Mouse (Mus musculus): ENCODE results near the gene Smco2. TPM values are rescaled to one million over a fixed set of nuclear protein-coding genes. Genes with fewer than 3 reads are reported as not detected.
"Not testable (repeated sequence)": the region's sequence is repeated elsewhere in the genome, so short reads cannot be mapped to it uniquely, and the experiment has no call there.

Smco2 gene
- polyA plus RNA-seq, 1 experiment from 2014 or later, result not detected

GRCm38 (mm10) chr6:146847402-146847801 is 2.5 kb upstream of the Smco2 start:
- Histone ChIP-seq H3K27ac (ENCODE audit: low read depth, low read length) (no peak overlapping the region), H3K36me3 (ENCODE audit: control insufficient read depth, insufficient read depth, low read length) (no peaks in the 10 kb centered on the region), H3K9me3 (ENCODE audit: control insufficient read depth, low read length) (no peaks in the 10 kb centered on the region), H3K4me3 (ENCODE audit: low read length) (no peak overlapping the region), H3K4me1 (ENCODE audit: control insufficient read depth, insufficient read depth, low read length) (no peaks in the 10 kb centered on the region), H3K4me2 (replicated peaks; ENCODE audit: low read depth, low read length) (no peak overlapping the region), H3K9ac (ENCODE audit: low read depth, low read length) (no peak overlapping the region), H3K27me3 (ENCODE audit: control insufficient read depth, insufficient read depth, low read length) (no peaks in the 10 kb centered on the region)
- ATAC-seq (ENCODE audit: low FRiP score, low TSS enrichment), result no peak
- 84% methylated on average over 3 of the region's 3 CpGs for WGBS

- WGBS, result 86% methylated on average over 3 of the region's 3 CpGs
- no peaks in the 10 kb centered on the region for H3K9me3 ChIP-seq (ENCODE audit: control insufficient read depth, low read length)
- no peak overlapping the region for H3K27ac ChIP-seq (ENCODE audit: low read depth, low read length)
- no peak overlapping the region for H3K4me2 ChIP-seq (replicated peaks; ENCODE audit: low read depth, low read length)
- no peaks in the 10 kb centered on the region for H3K36me3 ChIP-seq (ENCODE audit: control insufficient read depth, insufficient read depth, low read length)
- no peak for ATAC-seq (ENCODE audit: low FRiP score, low TSS enrichment)
- no peaks in the 10 kb centered on the region for H3K4me1 ChIP-seq (ENCODE audit: control insufficient read depth, insufficient read depth, low read length)
- H3K4me3 ChIP-seq (ENCODE audit: low read length), result no peak overlapping the region
- no peaks in the 10 kb centered on the region for H3K27me3 ChIP-seq (ENCODE audit: control insufficient read depth, insufficient read depth, low read length)
- H3K9ac ChIP-seq (ENCODE audit: low read depth, low read length), result no peak overlapping the region
These were observed 1.6 kb upstream of the Smco2 start for GRCm38 (mm10) chr6:146848281-146848680.

DNA sequence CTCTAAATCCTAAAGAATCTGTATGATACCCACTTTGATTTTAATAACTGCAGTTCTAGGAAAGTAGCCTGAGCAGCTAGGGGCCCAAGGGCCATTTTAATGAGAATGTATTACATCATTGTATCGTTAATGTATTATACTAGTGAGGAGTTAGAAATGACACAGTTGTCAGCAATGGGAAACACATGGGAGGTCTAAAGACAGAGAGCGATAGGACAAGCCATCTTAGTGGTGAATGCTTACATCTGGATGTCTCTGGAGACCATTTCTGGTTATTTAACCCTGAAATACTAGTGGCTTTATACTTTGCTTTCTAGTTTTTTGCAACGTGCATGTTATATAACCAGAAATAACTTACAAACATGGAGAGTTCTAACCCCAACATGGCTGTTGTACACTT is 2.0 kb downstream of the Smco2 start:
- no peak for ATAC-seq (ENCODE audit: low FRiP score, low TSS enrichment)
- WGBS, result 73% methylated on average over 3 of the region's 3 CpGs
- H3K36me3 ChIP-seq (ENCODE audit: control insufficient read depth, insufficient read depth, low read length), result no peaks in the 10 kb centered on the region

DNA sequence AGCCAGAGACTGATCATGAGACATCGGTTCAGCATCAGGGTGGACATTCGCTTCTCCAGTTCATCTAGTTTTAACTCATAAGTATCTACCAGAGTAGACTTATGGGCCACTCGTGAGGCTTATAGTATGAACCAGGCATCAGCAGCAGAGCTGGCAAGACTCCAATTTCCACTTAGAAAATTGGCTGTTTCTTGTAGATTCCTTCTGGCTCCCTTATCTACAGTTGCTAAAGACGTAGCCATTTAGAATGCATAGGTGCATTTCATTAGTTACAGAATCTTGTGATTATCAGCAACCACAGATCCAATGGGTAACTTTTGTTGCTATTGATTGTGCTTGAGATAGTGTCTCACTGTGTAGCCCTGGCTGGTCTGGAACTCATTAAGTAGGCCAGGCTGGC is 2.8 kb downstream of the Smco2 start:
- Histone ChIP-seq H3K4me2 (replicated peaks; ENCODE audit: low read depth, low read length) (no peak overlapping the region), H3K27ac (ENCODE audit: low read depth, low read length) (no peak overlapping the region), H3K4me1 (ENCODE audit: control insufficient read depth, insufficient read depth, low read length) (no peaks in the 10 kb centered on the region), H3K4me3 (ENCODE audit: low read length) (no peak overlapping the region), H3K9ac (ENCODE audit: low read depth, low read length) (no peak overlapping the region), H3K27me3 (ENCODE audit: control insufficient read depth, insufficient read depth, low read length) (no peaks in the 10 kb centered on the region), H3K9me3 (ENCODE audit: control insufficient read depth, low read length) (no peaks in the 10 kb centered on the region), H3K36me3 (ENCODE audit: control insufficient read depth, insufficient read depth, low read length) (no peaks in the 10 kb centered on the region)
- no peak for ATAC-seq (ENCODE audit: low FRiP score, low TSS enrichment)
- WGBS, result 73% methylated on average over 4 of the region's 4 CpGs

More for the DNA sequence above, 2.0 kb downstream of the Smco2 start:
- Histone ChIP-seq H3K9ac (ENCODE audit: low read depth, low read length) (no peak overlapping the region), H3K4me2 (replicated peaks; ENCODE audit: low read depth, low read length) (no peak overlapping the region), H3K27ac (ENCODE audit: low read depth, low read length) (no peak overlapping the region), H3K4me3 (ENCODE audit: low read length) (no peak overlapping the region), H3K27me3 (ENCODE audit: control insufficient read depth, insufficient read depth, low read length) (no peaks in the 10 kb centered on the region), H3K4me1 (ENCODE audit: control insufficient read depth, insufficient read depth, low read length) (no peaks in the 10 kb centered on the region), H3K9me3 (ENCODE audit: control insufficient read depth, low read length) (no peaks in the 10 kb centered on the region)

GRCm38 (mm10) chr6:146855185-146855584 is 5.3 kb downstream of the Smco2 start:
- Histone ChIP-seq H3K36me3 (ENCODE audit: control insufficient read depth, insufficient read depth, low read length) (no peaks in the 10 kb centered on the region), H3K4me2 (replicated peaks; ENCODE audit: low read depth, low read length) (no peak overlapping the region), H3K27me3 (ENCODE audit: control insufficient read depth, insufficient read depth, low read length) (no peaks in the 10 kb centered on the region), H3K9ac (ENCODE audit: low read depth, low read length) (no peak overlapping the region), H3K4me3 (ENCODE audit: low read length) (no peak overlapping the region), H3K4me1 (ENCODE audit: control insufficient read depth, insufficient read depth, low read length) (no peaks in the 10 kb centered on the region), H3K27ac (ENCODE audit: low read depth, low read length) (no peak overlapping the region), H3K9me3 (ENCODE audit: control insufficient read depth, low read length) (no peaks in the 10 kb centered on the region)
- WGBS, result 93% methylated on average over 9 of the region's 9 CpGs
- 0 out of 2 replicates have a peak, but pooled peaks have one; percentile 46 for ATAC-seq (ENCODE audit: low FRiP score, low TSS enrichment)

DNA sequence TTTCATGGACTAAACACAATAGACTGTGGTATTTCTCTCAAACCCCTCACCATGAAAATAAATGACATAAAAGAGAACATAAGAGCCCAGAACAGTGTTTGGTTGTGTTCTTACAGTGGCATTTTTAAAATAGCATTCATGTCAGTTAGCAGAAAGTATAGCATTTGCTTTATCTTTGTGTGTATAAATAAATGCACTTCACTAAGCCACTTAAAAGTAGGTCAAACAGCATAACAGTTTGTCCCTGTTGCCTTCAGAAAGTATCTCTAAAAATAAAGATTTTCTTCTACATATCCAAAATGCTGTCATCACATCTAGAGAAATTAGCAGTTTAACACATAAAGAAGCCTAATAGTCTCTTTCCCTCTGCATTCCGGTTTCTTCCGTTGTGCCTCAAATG is 7.5 kb downstream of the Smco2 start:
- Histone ChIP-seq H3K4me2 (replicated peaks; ENCODE audit: low read depth, low read length) (no peak overlapping the region), H3K27ac (ENCODE audit: low read depth, low read length) (no peak overlapping the region), H3K4me3 (ENCODE audit: low read length) (no peak overlapping the region), H3K9ac (ENCODE audit: low read depth, low read length) (no peak overlapping the region), H3K4me1 (ENCODE audit: control insufficient read depth, insufficient read depth, low read length) (no peaks in the 10 kb centered on the region), H3K27me3 (ENCODE audit: control insufficient read depth, insufficient read depth, low read length) (no peaks in the 10 kb centered on the region), H3K9me3 (ENCODE audit: control insufficient read depth, low read length) (no peaks in the 10 kb centered on the region), H3K36me3 (ENCODE audit: control insufficient read depth, insufficient read depth, low read length) (no peaks in the 10 kb centered on the region)
- ATAC-seq (ENCODE audit: low FRiP score, low TSS enrichment), result no peak
- whole genome bisulfite sequencing, result 96% methylated on average over 2 of the region's 2 CpGs

- Histone ChIP-seq H3K27ac (ENCODE audit: low read depth, low read length) (no peak overlapping the region), H3K9me3 (ENCODE audit: control insufficient read depth, low read length) (no peaks in the 10 kb centered on the region), H3K4me1 (ENCODE audit: control insufficient read depth, insufficient read depth, low read length) (no peaks in the 10 kb centered on the region), H3K4me2 (replicated peaks; ENCODE audit: low read depth, low read length) (no peak overlapping the region), H3K9ac (ENCODE audit: low read depth, low read length) (no peak overlapping the region), H3K27me3 (ENCODE audit: control insufficient read depth, insufficient read depth, low read length) (no peaks in the 10 kb centered on the region), H3K4me3 (ENCODE audit: low read length) (no peak overlapping the region), H3K36me3 (ENCODE audit: control insufficient read depth, insufficient read depth, low read length) (no peaks in the 10 kb centered on the region)
- ATAC-seq (ENCODE audit: low FRiP score, low TSS enrichment), result no peak
- WGBS, result 93% methylated on average over 2 of the region's 2 CpGs
These were observed 13.2 kb downstream of the Smco2 start for GRCm38 (mm10) chr6:146863154-146863553.

GRCm38 (mm10) chr6:146864370-146864769 is 14.5 kb downstream of the Smco2 start:
- H3K9me3 ChIP-seq (ENCODE audit: control insufficient read depth, low read length); H3K9ac ChIP-seq (ENCODE audit: low read depth, low read length); H3K27me3 ChIP-seq (ENCODE audit: control insufficient read depth, insufficient read depth, low read length); H3K4me1 ChIP-seq (ENCODE audit: control insufficient read depth, insufficient read depth, low read length); H3K4me2 ChIP-seq (replicated peaks; ENCODE audit: low read depth, low read length); H3K27ac ChIP-seq (ENCODE audit: low read depth, low read length); H3K36me3 ChIP-seq (ENCODE audit: control insufficient read depth, insufficient read depth, low read length); H3K4me3 ChIP-seq (ENCODE audit: low read length); ATAC-seq (ENCODE audit: low FRiP score, low TSS enrichment): not testable (repeated sequence)
- WGBS, result 100% methylated on average over 2 of the region's 5 CpGs

DNA sequence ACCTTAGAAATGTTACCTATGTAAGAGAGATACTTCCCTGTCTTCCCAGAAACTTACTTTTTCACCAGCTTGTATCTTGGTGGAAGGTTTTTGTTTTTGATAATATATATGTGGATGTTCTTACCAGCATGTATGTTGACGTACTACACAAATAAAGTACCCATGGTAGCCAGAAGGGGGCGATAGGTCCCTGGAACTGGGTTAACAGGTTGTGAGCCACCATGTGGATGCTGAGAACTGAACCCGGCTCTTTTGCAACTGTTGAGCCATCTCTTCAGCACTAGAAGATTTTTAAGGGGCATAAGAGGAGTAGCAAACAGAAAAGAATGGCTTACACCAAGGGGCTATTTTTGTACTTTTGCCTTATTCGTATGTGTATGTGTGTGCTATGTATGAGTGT is 15.8 kb downstream of the Smco2 start:
- Histone ChIP-seq H3K9me3 (ENCODE audit: control insufficient read depth, low read length) (no peaks in the 10 kb centered on the region), H3K4me1 (ENCODE audit: control insufficient read depth, insufficient read depth, low read length) (no peaks in the 10 kb centered on the region), H3K4me3 (ENCODE audit: low read length) (no peak overlapping the region), H3K36me3 (ENCODE audit: control insufficient read depth, insufficient read depth, low read length) (no peaks in the 10 kb centered on the region), H3K27me3 (ENCODE audit: control insufficient read depth, insufficient read depth, low read length) (no peaks in the 10 kb centered on the region), H3K9ac (ENCODE audit: low read depth, low read length) (no peak overlapping the region), H3K4me2 (replicated peaks; ENCODE audit: low read depth, low read length) (no peak overlapping the region), H3K27ac (ENCODE audit: low read depth, low read length) (no peak overlapping the region)
- 84% methylated on average over 4 of the region's 4 CpGs for WGBS
- ATAC-seq (ENCODE audit: low FRiP score, low TSS enrichment), result no peak

DNA sequence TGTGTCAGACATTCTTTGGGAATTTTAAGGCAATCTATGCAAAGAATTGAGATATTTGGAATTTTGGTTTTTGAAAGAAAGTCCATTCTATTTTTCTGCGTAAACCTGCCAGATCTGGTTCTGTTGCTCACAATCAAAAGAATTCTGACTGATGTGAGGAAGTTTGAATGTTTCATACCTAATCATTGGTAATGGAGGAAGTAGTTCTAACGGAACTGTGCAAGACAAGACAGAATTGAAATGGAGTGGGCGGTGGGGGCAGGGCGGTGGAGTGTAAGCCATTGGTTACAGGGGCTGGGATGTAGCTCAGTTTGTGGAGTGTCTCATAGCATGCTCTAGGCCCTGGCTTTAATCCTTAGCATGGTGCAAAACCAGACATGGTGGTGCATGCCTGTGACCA is 22.1 kb downstream of the Smco2 start:
- 90% methylated on average over 4 of the region's 4 CpGs for WGBS
- H3K9ac ChIP-seq (ENCODE audit: low read depth, low read length), result no peak overlapping the region
- H3K9me3 ChIP-seq (ENCODE audit: control insufficient read depth, low read length), result peaks cover 3% of the 10 kb centered on the region; the same call in 1 of the 2 replicates
- H3K36me3 ChIP-seq (ENCODE audit: control insufficient read depth, insufficient read depth, low read length), result no peaks in the 10 kb centered on the region
- H3K27me3 ChIP-seq (ENCODE audit: control insufficient read depth, insufficient read depth, low read length), result no peaks in the 10 kb centered on the region
- no peaks in the 10 kb centered on the region for H3K4me1 ChIP-seq (ENCODE audit: control insufficient read depth, insufficient read depth, low read length)
- H3K4me3 ChIP-seq (ENCODE audit: low read length), result no peak overlapping the region
- no peak for ATAC-seq (ENCODE audit: low FRiP score, low TSS enrichment)
- H3K4me2 ChIP-seq (replicated peaks; ENCODE audit: low read depth, low read length), result no peak overlapping the region
- no peak overlapping the region for H3K27ac ChIP-seq (ENCODE audit: low read depth, low read length)

All from kidney, embryonic 14.5 days (tissue).